Mouse (Mus musculus) stomach, postnatal 0 days (tissue): ENCODE measurements around the gene Stac3. TPM values are rescaled to one million over a fixed set of nuclear protein-coding genes. Genes with fewer than 3 reads are reported as not detected.

ENCODE experiments used
- ATAC-seq: fragments of 200-750 bp; cut with Nextera tagmentation; 2 replicates; pipeline ENCODE4 v1.8.0; 2017; ENCODE audit not compliant: low FRiP score, low TSS enrichment
- DNase-seq: peaks from one replicate; pipeline ENCODE4 v3.0.0-alpha.2; 2016; ENCODE audit warnings: low spot score
- H3K27ac ChIP-seq: fragments of 300-500 bp; sonication (generic); replicated peaks from 2 replicates; pipeline ENCODE4 v1.5.1; 2014; ENCODE audit warnings: mild to moderate bottlenecking, control low read depth
- H3K27me3 ChIP-seq: fragments of 300-500 bp; sonication (generic); 2 replicates; pipeline ENCODE4 v1.6.1; 2014; ENCODE audit warnings: low read length; ENCODE audit not compliant: control insufficient read depth, insufficient read depth
- H3K36me3 ChIP-seq: fragments of 300-500 bp; sonication (generic); 2 replicates; pipeline ENCODE4 v1.6.1; 2014; ENCODE audit warnings: low read length, mixed read lengths; ENCODE audit not compliant: control insufficient read depth, insufficient read depth
- H3K4me1 ChIP-seq: fragments of 300-500 bp; sonication (generic); replicated peaks from 2 replicates; pipeline ENCODE4 v1.6.1; 2014; ENCODE audit warnings: antibody characterized with exemption; ENCODE audit not compliant: control insufficient read depth, insufficient read depth
- H3K4me2 ChIP-seq: fragments of 300-500 bp; sonication (generic); replicated peaks from 2 replicates; pipeline ENCODE4 v1.6.1; 2014; ENCODE audit warnings: low read depth, mild to moderate bottlenecking, control low read depth, moderate library complexity
- H3K4me3 ChIP-seq: fragments of 300-500 bp; sonication (generic); 2 replicates; pipeline ENCODE4 v1.5.1; 2014; ENCODE audit warnings: low read depth, low read length, control low read depth
- H3K9ac ChIP-seq: fragments of 300-500 bp; sonication (generic); 2 replicates; pipeline ENCODE4 v1.6.1; 2014; ENCODE audit warnings: mild to moderate bottlenecking, low read length, control low read depth, mixed read lengths
- H3K9me3 ChIP-seq: fragments of 300-500 bp; sonication (generic); 2 replicates; pipeline ENCODE4 v1.6.1; 2016; ENCODE audit warnings: low read length; ENCODE audit not compliant: control insufficient read depth
- CTCF ChIP-seq: IDR thresholded peaks from 2 replicates; pipeline ENCODE4 v1.5.1; 2016; ENCODE audit warnings: antibody characterized with exemption, low read depth, mild to moderate bottlenecking, moderate library complexity
- EP300 ChIP-seq: optimal IDR thresholded peaks from 2 replicates; pipeline ENCODE3; 2016; ENCODE audit warnings: antibody characterized with exemption
- WGBS: fragments of 180-500 bp; shearing (Covaris S2); extraction: QIAGEN DNeasy Blood & Tissue Kit; methylation state at CpG from one replicate; pipeline ENCODE4 v1.1.7; 2014; 5-methylcytosine and 5-hydroxymethylcytosine counted together
- polyA plus RNA-seq: library from polyadenylated mRNA; unstranded; fragments of >200 nt; fragmentation: Nextera tagmentation; extraction: Ambion mirVana; gene quantifications from 2 replicates; pipeline ENCODE4 v1.2.1, GENCODE M21; 2015

Gene Stac3
- polyA plus RNA-seq, 1 experiment from 2014 or later: 0.23 TPM

DNA sequence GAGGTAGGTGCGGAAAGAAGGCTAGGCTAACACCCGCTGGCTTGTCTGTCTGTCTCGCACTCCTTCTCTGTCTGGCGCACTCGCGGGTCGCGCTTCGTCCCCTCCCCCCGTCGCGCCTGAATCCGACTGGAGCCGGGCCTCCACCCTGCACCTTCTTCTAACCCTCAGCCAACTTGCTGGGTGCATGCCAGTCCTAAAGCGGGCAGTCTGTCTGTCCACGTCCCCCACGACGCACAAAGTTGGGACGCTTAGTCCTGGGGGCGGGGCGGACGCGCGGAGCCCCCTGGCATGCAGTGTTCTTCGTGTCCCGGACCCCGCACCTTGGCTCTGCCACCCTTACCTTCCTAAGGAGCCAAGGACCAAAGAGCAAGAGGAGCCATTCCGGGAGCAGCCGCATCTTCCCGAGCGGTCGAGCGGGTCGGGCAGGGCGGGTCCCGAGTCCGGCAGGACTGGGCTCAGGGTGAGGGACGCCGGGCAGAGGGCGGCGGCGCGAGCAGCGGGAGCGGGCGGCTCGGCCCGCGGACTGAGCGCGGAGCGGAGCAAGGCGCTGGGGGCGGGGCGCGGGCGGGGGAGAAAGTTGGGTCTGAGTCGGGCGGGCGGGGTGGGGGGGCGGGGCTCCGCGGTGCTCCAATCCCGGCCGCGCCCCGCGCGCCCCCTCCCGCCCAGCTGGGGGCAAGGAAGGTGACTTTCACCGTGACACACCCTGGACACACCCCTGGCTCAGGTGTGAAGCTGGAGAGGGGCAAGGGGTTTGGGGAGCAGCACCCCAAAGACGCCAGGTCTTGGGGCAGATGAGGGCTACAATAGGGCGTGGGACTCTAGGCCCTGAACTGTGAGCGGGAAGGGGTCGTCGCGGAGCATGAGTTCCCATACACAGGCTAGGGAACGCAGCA, 32.8 kb downstream of the Stac3 start, which contains the start of gene Nxph4:
Gene Nxph4, minus strand, starts transcription at position 524 of the 893 bp plus-strand sequence.
- no peaks in the 10 kb centered on the region; the same call in 1 of the 2 replicates for H3K4me1 ChIP-seq
- ATAC-seq (peak; percentile 28; the same call in 1 of the 2 replicates), DNase-seq (peak; percentile 69)
- TF ChIP-seq EP300: no peak
- TF ChIP-seq CTCF: no peak
- peaks cover 4% of the 10 kb centered on the region for H3K36me3 ChIP-seq
- H3K4me3 ChIP-seq: peak within 1 kb of the TSS; percentile 47
- H3K27me3 ChIP-seq: peaks cover 26% of the 10 kb centered on the region; the same call in 1 of the 2 replicates
- H3K9ac ChIP-seq: peak within 1 kb of the TSS; percentile 54
- WGBS: under 1% methylated on average over 42 of the region's 78 CpGs
- H3K4me2 ChIP-seq: peak within 1 kb of the TSS; percentile 81
- H3K27ac ChIP-seq: no peak within 1 kb of the TSS
- no peaks in the 10 kb centered on the region for H3K9me3 ChIP-seq

- H3K4me1 ChIP-seq: no peaks in the 10 kb centered on the region; the same call in 1 of the 2 replicates
- ATAC-seq: no peak
- H3K27me3 ChIP-seq: peaks cover 26% of the 10 kb centered on the region; the same call in 1 of the 2 replicates
- H3K9me3 ChIP-seq: no peaks in the 10 kb centered on the region
- TF ChIP-seq CTCF (no peak), EP300 (no peak)
- H3K4me2 ChIP-seq: peak overlapping the region; percentile 81
- no peak for DNase-seq
- H3K36me3 ChIP-seq: peaks cover 10% of the 10 kb centered on the region
- H3K27ac ChIP-seq: no peak overlapping the region
- peak overlapping the region; percentile 47 for H3K4me3 ChIP-seq
- WGBS: 3% methylated on average over 17 of the region's 30 CpGs
- no peak overlapping the region for H3K9ac ChIP-seq
Observed at GRCm38 (mm10) chr10:127534929-127535384, 33.5 kb downstream of the Stac3 start.

DNA sequence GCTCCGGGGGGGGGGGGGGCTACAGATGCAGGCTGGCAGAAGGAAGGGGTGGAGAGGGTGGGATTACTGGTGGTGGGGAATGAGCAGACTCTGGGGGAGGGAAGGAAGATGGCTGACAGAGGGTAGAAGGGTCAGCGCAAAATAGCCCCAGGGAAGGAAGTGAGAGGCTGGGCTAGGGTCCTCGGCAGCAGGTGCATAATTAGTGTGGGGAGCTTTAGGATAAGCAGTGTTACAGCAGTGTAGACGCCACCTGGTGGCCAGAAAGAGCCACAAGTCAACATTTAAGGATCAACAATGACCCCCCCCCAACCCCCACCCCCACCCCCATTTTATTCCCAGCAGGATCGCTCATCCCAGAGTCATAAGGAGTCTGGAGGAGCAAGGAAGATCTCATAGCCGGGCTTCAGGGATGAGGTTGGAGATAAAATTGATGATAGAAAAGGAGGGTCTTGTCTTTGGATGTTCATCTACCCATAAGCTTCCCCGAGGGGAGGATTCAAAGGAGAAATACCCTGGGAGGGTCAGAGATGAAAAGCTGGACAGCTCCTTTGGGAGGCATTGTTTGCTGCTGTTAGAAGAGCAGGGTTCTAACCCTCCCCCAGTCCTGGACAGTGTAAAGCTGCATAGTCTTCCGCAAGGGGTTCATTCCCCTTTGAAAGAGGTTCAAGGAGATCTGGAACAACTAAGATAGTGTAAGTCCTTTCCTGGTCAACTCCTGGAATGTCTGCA, 35.3 kb downstream of the Stac3 start:
- peaks cover 15% of the 10 kb centered on the region for H3K36me3 ChIP-seq
- no peak for DNase-seq
- ATAC-seq: no peak
- H3K9me3 ChIP-seq: no peaks in the 10 kb centered on the region
- H3K4me2 ChIP-seq: no peak overlapping the region
- no peaks in the 10 kb centered on the region; the same call in 1 of the 2 replicates for H3K4me1 ChIP-seq
- H3K27ac ChIP-seq: no peak overlapping the region
- peaks cover 19% of the 10 kb centered on the region; the same call in 1 of the 2 replicates for H3K27me3 ChIP-seq
- TF ChIP-seq CTCF (peak; percentile 70), EP300 (no peak)
- no peak overlapping the region for H3K9ac ChIP-seq
- WGBS: 18% methylated on average over 8 of the region's 8 CpGs
- no peak overlapping the region for H3K4me3 ChIP-seq

DNA sequence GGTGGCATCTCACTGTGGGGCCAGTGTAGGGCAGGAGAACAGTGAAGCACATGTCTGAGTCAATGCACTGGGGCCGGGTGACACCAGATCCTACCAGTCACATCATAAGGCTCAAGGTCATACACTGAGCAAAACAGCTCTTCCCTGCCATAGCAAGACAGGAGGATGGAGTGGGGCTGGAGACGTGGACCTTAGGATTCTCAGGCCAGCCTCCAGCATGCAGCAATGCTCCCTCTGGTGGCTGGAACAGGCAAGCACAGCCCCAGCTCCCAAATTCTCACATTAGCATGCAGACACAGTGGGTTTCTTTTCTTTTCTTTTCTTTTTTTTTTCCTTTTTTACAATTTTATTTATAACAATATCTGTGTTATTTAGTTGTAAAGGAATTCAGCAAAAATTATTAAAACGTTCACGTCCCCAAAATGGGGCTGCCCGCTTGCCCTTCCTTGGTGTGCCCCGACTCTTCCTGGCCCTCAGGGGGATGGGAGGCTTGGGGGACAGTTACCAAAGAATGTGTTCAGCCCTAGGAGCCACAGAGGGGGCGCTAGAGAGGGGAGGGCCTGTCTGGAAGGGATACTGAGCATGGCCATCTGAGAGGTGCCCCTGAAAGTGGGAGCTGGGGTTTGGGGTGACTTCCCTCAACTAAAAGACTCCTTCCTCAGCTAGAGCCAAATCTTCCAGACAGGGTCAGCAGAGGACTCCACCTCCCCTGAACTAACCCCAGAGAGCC, 36.5 kb downstream of the Stac3 start:
- TF ChIP-seq EP300 (no peak), CTCF (peak; percentile 95)
- no peak overlapping the region for H3K9ac ChIP-seq
- H3K4me3 ChIP-seq: no peak overlapping the region
- H3K36me3 ChIP-seq: peaks cover 24% of the 10 kb centered on the region
- H3K4me2 ChIP-seq: no peak overlapping the region
- peaks cover 16% of the 10 kb centered on the region; the same call in 1 of the 2 replicates for H3K27me3 ChIP-seq
- ATAC-seq (peak; percentile 43; the same call in 1 of the 2 replicates), DNase-seq (peak; percentile 77)
- 26% methylated on average over 7 of the region's 7 CpGs for WGBS
- no peaks in the 10 kb centered on the region for H3K9me3 ChIP-seq
- no peaks in the 10 kb centered on the region; the same call in 1 of the 2 replicates for H3K4me1 ChIP-seq
- no peak overlapping the region for H3K27ac ChIP-seq

GRCm38 (mm10) chr10:127541510-127541909, 40.0 kb downstream of the Stac3 start:
- H3K36me3 ChIP-seq: peaks cover 37% of the 10 kb centered on the region
- 92% methylated on average over 8 of the region's 8 CpGs for WGBS
- no peak overlapping the region for H3K4me3 ChIP-seq
- no peak for TF ChIP-seq CTCF
- no peak for TF ChIP-seq EP300
- H3K27ac ChIP-seq: no peak overlapping the region
- ATAC-seq (no peak), DNase-seq (no peak)
- no peaks in the 10 kb centered on the region for H3K4me1 ChIP-seq
- H3K27me3 ChIP-seq: peaks cover under 1% of the 10 kb centered on the region; the same call in 1 of the 2 replicates
- no peak overlapping the region for H3K9ac ChIP-seq
- no peak overlapping the region for H3K4me2 ChIP-seq
- H3K9me3 ChIP-seq: no peaks in the 10 kb centered on the region
